Mouse (Mus musculus) cortical plate, adult 2 months (tissue): ENCODE data around the gene Eln. TPM values are rescaled to one million over a fixed set of nuclear protein-coding genes. Genes with fewer than 3 reads are reported as not detected.

Experiments
- H3K27ac ChIP-seq: fragments of 200-500 bp; 2 replicates; pipeline ENCODE4 v1.5.1; 2012; ENCODE audit warnings: low read length, control low read depth, inconsistent platforms; ENCODE audit not compliant: insufficient read depth
- H3K4me1 ChIP-seq: fragments of 200-500 bp; 2 replicates; pipeline ENCODE4 v1.6.1; 2011; ENCODE audit warnings: low read length; ENCODE audit not compliant: control insufficient read depth, insufficient read depth
- H3K4me3 ChIP-seq: fragments of 200-500 bp; 2 replicates; pipeline ENCODE4 v1.5.1; 2011; ENCODE audit warnings: mild to moderate bottlenecking, low read length, control low read depth; ENCODE audit not compliant: insufficient read depth
- CTCF ChIP-seq: fragments of 200-500 bp; IDR thresholded peaks from 2 replicates; pipeline ENCODE4 v1.5.1; 2011; ENCODE audit warnings: mild to moderate bottlenecking, control low read depth, low read length; ENCODE audit not compliant: insufficient read depth; ENCODE audit errors: extremely low read depth
- POLR2A ChIP-seq: fragments of 200-500 bp; IDR thresholded peaks from 2 replicates; pipeline ENCODE4 v1.6.1; 2011; ENCODE audit warnings: mild to moderate bottlenecking, low read length, control low read depth; ENCODE audit not compliant: insufficient read depth; ENCODE audit errors: extremely low read depth
- polyA plus RNA-seq: library from polyadenylated mRNA; depleted of rRNA; stranded (reverse); fragments of >200 nt; gene quantifications from 2 replicates; pipeline ENCODE4 v1.2.3, GENCODE M21; 2012; rRNA removed

The Eln gene
- polyA plus RNA-seq, result 11.1 and 11.6 TPM in 2 replicates

DNA sequence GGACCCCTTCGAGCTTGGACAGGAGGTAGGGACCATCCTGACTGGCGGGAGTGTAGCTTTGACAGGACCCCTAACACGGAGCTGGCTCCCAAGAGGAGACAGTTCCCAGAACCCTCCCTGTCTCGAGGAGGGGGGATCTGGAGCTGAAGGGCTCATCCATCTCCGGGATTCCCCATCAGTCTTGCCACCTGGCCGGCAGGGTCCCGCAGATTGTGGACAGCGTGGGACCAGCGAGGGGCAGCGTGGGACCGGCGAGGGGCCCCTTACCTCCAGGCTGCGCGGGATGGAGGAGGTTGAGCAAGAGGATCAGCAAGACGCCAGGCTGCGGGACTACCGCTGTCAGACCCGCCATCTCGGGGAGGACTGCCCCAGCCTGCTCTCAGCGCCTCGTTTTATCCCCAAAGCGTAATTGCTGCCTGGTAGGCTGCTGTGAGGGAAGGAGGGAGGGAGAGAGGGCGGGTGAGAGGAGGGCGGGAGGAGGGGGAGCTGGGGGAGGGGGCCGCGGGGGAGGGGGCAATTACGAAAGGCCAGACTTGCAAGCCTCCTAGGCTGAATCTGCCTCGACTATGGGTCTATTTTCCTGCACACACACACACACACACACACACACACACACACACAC is at the start of gene Eln:
TSS of gene Eln (minus strand) at position 434 of the 622 bp plus-strand sequence.
- H3K27ac ChIP-seq, result peak within 1 kb of the TSS; percentile 31; the same call in 1 of the 2 replicates
- no peaks in the 10 kb centered on the region; the same call in none of the 2 replicates for H3K4me1 ChIP-seq
- TF ChIP-seq CTCF (no peak), POLR2A (peak; percentile 31; the same call in 1 of the 2 replicates)
- H3K4me3 ChIP-seq, result peak within 1 kb of the TSS; percentile 34

DNA sequence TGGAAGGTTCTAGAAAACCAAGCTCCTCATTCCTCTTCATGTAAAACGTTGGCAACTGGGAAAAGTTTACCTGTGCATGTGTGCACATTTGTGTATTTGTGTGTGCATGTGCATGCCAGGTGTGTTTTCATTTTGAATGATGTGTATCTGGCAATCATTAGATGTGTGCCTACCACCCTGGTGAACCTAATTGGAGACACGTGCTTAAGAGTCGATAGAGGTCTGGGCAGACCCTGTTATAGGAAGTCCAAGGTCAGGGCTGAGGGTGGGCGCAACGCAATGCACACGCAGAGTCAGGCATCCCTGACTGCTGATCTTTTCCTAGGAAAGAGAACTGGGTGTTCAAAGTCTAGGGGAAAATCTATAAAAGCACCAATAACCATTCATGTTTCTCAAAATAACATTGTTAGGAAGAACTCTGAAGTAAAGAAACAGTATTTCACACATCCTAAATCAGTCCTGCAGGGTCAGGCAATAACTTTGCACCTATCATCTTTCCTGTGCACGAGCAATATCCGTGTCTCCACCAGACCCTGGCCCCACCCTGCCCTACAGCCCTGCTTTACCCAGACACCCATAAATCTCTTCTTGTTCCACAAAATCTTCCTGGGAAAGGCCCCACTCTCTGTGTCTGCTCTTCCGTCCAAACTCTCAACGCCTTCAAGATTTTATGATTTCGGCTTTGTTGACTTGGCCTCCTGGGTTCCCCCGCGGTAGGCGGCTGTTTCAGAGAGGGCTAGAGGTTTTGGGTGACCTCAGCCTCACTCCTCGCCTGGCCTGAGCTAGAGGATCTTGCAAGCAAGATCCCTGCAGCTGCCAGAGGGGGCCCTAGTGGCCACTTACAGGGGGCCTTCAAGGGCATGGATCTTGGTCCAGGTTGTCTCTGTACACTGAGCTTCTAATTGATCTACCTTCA is 43.2 kb upstream of the Eln start:
- no peaks in the 10 kb centered on the region for H3K4me1 ChIP-seq
- H3K4me3 ChIP-seq, result no peak overlapping the region
- no peak for TF ChIP-seq CTCF
- TF ChIP-seq POLR2A, result no peak
- no peak overlapping the region for H3K27ac ChIP-seq

DNA sequence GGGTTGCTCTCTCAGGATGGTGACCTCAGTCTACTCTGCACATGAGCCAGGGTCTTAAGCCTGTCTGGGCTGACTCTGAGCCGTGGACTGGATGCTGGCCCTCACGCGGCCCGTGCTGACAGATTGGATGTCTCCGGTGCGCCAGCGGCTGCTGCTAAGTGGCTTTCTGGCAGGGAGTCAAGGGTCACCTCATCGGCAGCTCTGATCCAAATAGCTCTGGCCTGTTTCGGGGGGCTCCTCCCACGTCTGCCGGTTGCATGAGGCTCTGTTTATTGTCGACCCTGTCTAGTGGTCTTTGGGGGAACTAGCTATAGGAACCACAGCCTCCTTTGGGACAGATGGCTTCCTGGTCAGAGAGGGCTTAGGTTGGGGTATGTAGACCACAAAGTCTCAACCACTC is 41.1 kb upstream of the Eln start:
- TF ChIP-seq CTCF (no peak), POLR2A (no peak)
- Histone ChIP-seq H3K4me3 (no peak overlapping the region), H3K27ac (no peak overlapping the region), H3K4me1 (no peaks in the 10 kb centered on the region)

DNA sequence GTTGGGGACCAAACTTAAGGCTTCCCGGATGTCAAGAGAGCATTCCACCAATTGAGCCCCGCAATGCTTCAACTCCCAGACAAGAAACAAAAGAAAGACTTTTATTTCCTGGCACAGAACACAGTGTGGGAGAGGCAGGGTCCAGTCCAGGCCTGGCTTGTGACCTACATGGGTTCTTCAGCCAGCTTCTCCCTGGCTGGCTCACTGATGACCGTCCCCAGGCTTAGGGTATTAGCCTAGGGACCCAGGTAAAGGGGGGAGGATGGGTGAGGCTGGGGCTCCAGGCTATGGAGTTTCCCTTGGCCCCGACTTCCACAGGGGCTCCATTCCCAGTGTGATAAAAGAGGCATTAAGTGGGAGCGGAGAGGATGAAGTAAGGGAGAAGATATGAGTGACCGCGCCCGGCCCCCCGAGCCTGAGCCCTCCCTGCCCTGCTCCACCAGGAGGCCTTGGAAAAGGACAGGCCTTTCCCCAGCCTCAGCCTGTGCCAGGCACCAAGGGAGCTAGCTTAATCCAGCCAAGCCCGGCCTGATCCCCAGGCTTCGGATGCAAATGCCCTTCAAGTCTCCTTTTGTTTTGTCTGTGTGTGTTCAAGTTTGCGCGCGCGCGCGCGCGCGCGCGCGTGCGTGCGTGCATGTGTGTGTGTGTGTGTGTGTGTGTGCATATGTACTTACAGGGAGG is 38.7 kb upstream of the Eln start:
- TF ChIP-seq CTCF (no peak), POLR2A (no peak)
- Histone ChIP-seq H3K4me1 (no peaks in the 10 kb centered on the region), H3K4me3 (no peak overlapping the region), H3K27ac (no peak overlapping the region)

DNA sequence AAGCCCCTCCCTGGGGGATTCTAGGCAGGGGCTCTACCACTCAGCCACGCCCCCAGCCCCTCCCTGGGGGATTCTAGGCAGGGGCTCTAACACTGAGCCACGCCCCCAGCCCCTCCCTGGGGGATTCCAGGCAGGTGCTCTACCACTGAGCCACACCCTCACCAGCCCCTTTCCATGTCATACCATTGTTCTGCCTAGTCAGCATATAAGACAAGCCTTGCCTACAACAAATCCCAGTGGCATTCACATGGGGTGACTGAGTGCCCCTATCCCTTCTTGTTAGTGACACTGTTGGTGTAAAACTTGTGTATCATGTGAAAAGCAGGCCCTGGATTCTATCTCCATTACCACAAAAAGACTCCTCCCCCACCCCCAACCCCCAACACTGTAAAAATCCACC is 36.7 kb upstream of the Eln start:
- no peak overlapping the region for H3K4me3 ChIP-seq
- no peak overlapping the region for H3K27ac ChIP-seq
- TF ChIP-seq POLR2A (no peak), CTCF (no peak)
- H3K4me1 ChIP-seq, result no peaks in the 10 kb centered on the region

DNA sequence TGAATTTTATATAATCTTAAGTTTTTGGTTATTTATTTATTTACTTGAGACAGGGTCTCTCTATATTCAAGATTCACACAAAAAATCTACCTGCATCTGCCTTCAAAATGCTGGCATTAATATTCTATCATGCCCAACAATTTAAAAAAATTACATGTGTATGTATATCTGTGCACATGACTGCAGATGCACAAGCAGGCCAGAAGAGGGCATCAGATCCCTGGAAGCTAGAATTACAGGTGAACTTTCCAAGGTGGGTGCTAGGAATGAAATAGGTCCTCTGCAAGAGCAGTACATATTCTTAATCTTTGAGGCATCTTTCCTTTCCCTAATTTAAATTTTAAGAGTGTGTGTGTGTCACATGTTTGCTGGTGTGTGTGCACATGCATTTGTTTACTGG is 33.8 kb upstream of the Eln start:
- H3K4me3 ChIP-seq, result no peak overlapping the region
- no peaks in the 10 kb centered on the region for H3K4me1 ChIP-seq
- TF ChIP-seq CTCF (0 out of 2 replicates have a peak, but pooled peaks have one; percentile 8), POLR2A (no peak)
- no peak overlapping the region for H3K27ac ChIP-seq

DNA sequence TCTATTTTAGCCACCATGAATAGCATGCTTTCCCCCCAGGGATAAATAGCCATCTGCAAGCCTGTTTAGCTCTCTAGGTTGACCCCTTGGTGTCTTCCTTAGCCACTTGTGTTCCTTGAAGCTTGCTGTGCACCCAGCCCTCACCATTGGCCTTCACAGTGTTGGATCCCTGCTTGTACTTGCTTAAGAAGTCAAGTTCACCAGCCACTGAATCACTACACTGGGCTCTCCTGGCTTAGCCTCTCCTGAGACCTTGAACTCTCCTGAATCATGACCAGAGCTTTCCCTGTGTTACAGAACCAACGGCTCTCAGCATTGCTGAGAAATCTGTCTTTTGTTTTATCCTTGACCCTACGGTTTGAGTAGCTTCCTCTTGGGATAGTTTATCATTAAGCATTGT is 33.0 kb upstream of the Eln start:
- Histone ChIP-seq H3K27ac (no peak overlapping the region), H3K4me1 (no peaks in the 10 kb centered on the region), H3K4me3 (no peak overlapping the region)
- TF ChIP-seq CTCF (no peak), POLR2A (no peak)

DNA sequence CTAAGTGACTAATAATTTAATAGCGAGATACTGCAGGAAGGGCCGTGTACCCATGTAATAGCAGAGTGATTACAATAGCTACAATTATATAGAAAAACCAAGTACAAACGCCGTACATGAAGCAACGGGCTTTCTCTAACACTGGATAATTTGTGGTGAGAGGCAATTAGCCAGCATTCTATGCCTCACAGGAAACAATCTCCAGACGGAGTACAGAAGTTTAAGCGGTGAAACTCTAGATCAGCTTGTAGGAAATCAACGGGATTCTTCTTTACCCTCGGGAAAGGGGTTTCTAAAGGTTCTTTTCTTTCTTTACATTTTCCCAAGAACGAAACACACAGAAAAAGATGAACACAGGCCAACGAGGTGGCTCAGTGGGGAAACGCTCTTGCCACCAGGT is 29.4 kb upstream of the Eln start:
- H3K27ac ChIP-seq, result no peak overlapping the region
- H3K4me3 ChIP-seq, result no peak overlapping the region
- H3K4me1 ChIP-seq, result no peaks in the 10 kb centered on the region
- no peak for TF ChIP-seq CTCF
- no peak for TF ChIP-seq POLR2A

DNA sequence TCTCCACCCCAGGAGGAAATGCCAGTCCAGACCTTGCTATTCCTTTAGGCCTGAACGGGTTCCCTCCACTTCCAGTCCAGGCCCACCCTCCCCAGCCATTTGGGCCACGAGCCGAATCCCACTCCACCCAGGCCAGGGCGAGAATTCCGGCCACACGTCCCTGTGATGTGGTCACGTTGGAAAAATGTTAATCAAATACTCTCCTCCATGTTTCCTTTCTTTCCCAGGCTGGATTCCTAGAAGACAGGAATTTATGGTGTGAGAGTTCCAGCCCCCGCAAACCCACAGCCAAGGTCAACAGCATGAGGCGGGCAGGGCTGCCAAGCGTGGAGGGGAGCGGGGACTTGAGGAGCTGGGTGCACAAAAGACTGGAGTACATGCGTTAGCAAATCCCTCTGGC is 25.4 kb upstream of the Eln start:
- TF ChIP-seq CTCF (no peak), POLR2A (no peak)
- Histone ChIP-seq H3K4me1 (no peaks in the 10 kb centered on the region), H3K4me3 (no peak overlapping the region), H3K27ac (no peak overlapping the region)
